Mouse (Mus musculus): Measurements from ENCODE around the gene Grn. TPM values are rescaled to one million over a fixed set of nuclear protein-coding genes. Genes with fewer than 3 reads are reported as not detected.

The Grn gene
- polyA plus RNA-seq, 1 experiment from 2014 or later: 156 TPM

GRCm38 (mm10) chr11:102411704-102412103, 18.4 kb upstream of the Grn start:
- no peak overlapping the region for H3K27ac ChIP-seq
- WGBS: 7% methylated on average over 11 of the region's 11 CpGs
- peaks cover 4% of the 10 kb centered on the region; the same call in 1 of the 2 replicates for H3K4me1 ChIP-seq (replicated peaks)
- no peak overlapping the region for H3K9ac ChIP-seq
- ATAC-seq: no peak
- H3K4me2 ChIP-seq (replicated peaks): no peak overlapping the region
- H3K27me3 ChIP-seq (replicated peaks): no peaks in the 10 kb centered on the region
- H3K36me3 ChIP-seq: no peaks in the 10 kb centered on the region
- H3K9me3 ChIP-seq: no peaks in the 10 kb centered on the region
- no peak overlapping the region for H3K4me3 ChIP-seq (replicated peaks)

GRCm38 (mm10) chr11:102413059-102413458, 17.1 kb upstream of the Grn start:
- no peak overlapping the region for H3K4me3 ChIP-seq (replicated peaks)
- WGBS: 80% methylated on average over 8 of the region's 8 CpGs

GRCm38 (mm10) chr11:102415034-102415802, 14.9 kb upstream of the Grn start:
- Histone ChIP-seq H3K9ac (no peak overlapping the region), H3K36me3 (no peaks in the 10 kb centered on the region), H3K4me3 (replicated peaks) (no peak overlapping the region), H3K27me3 (replicated peaks) (no peaks in the 10 kb centered on the region), H3K4me1 (replicated peaks) (no peaks in the 10 kb centered on the region; the same call in 1 of the 2 replicates), H3K9me3 (no peaks in the 10 kb centered on the region), H3K4me2 (replicated peaks) (no peak overlapping the region), H3K27ac (no peak overlapping the region)
- no peak for ATAC-seq
- WGBS: 66% methylated on average over 10 of the region's 10 CpGs

More at GRCm38 (mm10) chr11:102413059-102413458, 17.1 kb upstream of the Grn start:
- Histone ChIP-seq H3K4me2 (replicated peaks) (no peak overlapping the region), H3K4me1 (replicated peaks) (peaks cover 4% of the 10 kb centered on the region; the same call in 1 of the 2 replicates), H3K9ac (no peak overlapping the region), H3K27ac (no peak overlapping the region), H3K36me3 (no peaks in the 10 kb centered on the region), H3K9me3 (no peaks in the 10 kb centered on the region), H3K27me3 (replicated peaks) (no peaks in the 10 kb centered on the region)
- no peak for ATAC-seq

DNA sequence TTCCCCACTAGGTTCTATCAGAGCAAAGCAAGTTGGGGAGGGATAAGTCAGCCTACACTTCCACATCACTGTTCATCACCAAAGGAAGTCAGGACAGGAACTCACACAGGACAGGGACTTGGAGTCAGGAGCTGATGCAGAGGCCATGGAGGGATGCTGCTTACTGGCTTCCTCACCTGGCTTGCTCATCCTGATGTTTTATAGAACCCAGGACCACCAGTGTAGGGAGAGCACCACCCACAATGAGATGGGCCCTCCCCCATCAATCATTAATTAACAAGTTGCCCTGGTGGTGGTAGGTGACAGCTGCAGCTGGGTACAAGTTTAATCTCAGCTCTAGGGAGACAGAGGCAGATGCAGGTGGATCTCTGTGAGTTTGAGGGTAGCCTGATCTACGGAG, 13.0 kb upstream of the Grn start:
- H3K9me3 ChIP-seq: no peaks in the 10 kb centered on the region
- no peaks in the 10 kb centered on the region for H3K4me1 ChIP-seq (replicated peaks)
- 74% methylated on average over 1 of the region's 1 CpGs for WGBS
- no peak overlapping the region for H3K27ac ChIP-seq
- ATAC-seq: no peak
- no peaks in the 10 kb centered on the region for H3K27me3 ChIP-seq (replicated peaks)
- no peak overlapping the region for H3K9ac ChIP-seq
- H3K36me3 ChIP-seq: no peaks in the 10 kb centered on the region
- H3K4me2 ChIP-seq (replicated peaks): no peak overlapping the region
- H3K4me3 ChIP-seq (replicated peaks): no peak overlapping the region

GRCm38 (mm10) chr11:102418887-102419286, 11.2 kb upstream of the Grn start:
- no peaks in the 10 kb centered on the region for H3K36me3 ChIP-seq
- H3K27me3 ChIP-seq (replicated peaks): no peaks in the 10 kb centered on the region
- no peak overlapping the region for H3K4me2 ChIP-seq (replicated peaks)
- ATAC-seq: no peak
- no peak overlapping the region for H3K9ac ChIP-seq
- no peak overlapping the region for H3K4me3 ChIP-seq (replicated peaks)
- no peak overlapping the region for H3K27ac ChIP-seq
- no peaks in the 10 kb centered on the region for H3K4me1 ChIP-seq (replicated peaks)
- no peaks in the 10 kb centered on the region for H3K9me3 ChIP-seq

DNA sequence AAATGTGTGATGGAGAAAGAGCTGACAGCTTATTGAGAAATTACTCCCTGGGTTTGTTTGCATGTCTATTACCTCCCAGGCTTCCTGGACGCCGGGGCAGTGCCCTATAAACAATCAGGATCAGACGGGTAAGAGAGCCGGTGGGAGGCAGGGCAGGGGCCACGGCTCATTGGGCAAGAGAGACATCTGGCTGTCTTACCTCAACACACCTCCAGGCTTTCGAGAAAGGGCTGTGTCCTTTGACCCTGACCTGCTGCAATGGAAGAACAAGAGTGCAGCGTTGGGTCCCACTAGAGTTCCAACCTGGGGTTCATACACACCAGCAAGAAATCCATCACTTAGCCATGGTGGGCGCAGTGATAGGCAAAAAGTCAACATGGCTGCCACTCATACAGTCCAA, 8.6 kb upstream of the Grn start:
- ATAC-seq: no peak
- WGBS: 51% methylated on average over 8 of the region's 8 CpGs
- H3K9me3 ChIP-seq: no peaks in the 10 kb centered on the region
- no peak overlapping the region for H3K9ac ChIP-seq
- no peak overlapping the region for H3K4me2 ChIP-seq (replicated peaks)
- H3K36me3 ChIP-seq: no peaks in the 10 kb centered on the region
- no peaks in the 10 kb centered on the region for H3K27me3 ChIP-seq (replicated peaks)
- H3K4me3 ChIP-seq (replicated peaks): no peak overlapping the region
- H3K4me1 ChIP-seq (replicated peaks): no peaks in the 10 kb centered on the region
- H3K27ac ChIP-seq: no peak overlapping the region

DNA sequence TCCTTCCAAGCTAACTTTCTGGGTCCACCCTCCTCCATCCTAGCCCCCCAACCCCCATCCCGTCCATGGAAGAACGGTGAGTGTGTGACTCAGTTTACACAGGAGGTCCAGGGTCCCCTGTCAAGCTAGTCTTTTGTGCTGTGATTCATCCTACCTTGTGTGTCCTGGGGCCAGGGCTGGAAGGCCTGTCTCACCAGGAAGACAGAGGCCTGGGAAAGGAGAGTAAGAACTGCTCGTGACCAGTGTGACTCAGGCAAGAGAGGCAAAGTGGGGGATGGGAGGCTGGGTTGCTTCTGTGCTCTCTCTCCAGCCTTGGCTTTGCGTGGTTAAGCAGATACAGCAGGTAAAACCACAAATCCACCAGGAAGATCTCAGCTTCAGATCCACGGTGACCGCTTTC, 5.4 kb upstream of the Grn start:
- H3K27ac ChIP-seq: no peak overlapping the region

DNA sequence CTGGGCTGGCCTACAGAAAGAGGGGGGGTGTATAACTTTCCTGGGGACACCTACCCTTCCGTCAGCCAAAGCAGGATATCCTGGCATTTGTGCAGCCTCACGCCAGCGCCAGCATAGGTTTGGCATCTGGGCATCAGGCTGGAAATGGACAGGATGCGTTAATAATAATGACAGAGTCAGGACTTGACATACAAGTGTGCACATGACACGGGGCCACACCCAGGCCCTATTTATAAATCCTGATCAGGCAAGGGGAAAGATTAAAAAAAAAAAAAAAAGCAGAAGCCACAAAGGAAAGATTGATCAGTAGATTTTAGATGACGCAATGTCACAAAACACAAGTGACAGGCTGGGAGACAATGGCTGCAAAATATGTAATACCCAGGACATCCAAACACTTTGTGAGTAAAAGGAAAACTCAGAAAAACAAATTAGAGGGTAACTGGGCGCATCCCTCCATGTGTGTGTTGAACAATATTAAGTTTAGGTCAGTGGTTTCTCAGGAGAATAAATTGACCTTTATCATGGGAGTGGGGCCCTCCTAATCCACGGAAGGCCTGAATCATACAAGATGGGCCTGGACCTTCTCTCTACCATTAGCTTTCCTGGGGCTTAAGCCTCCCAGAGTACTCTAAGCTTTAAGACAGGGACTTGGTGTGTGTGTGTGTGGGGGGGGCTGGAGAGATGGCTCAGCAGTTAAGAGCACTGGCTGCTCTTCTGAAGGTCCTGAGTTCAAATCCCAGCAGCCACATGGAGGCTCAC, 4.4 kb upstream of the Grn start:
- H3K9ac ChIP-seq: no peak overlapping the region
- no peak overlapping the region for H3K4me3 ChIP-seq (replicated peaks)
- H3K4me1 ChIP-seq (replicated peaks): peaks cover 7% of the 10 kb centered on the region; the same call in 1 of the 2 replicates
- no peak overlapping the region for H3K4me2 ChIP-seq (replicated peaks)
- no peaks in the 10 kb centered on the region for H3K27me3 ChIP-seq (replicated peaks)
- no peaks in the 10 kb centered on the region for H3K9me3 ChIP-seq
- no peak overlapping the region for H3K27ac ChIP-seq
- no peak for ATAC-seq
- H3K36me3 ChIP-seq: no peaks in the 10 kb centered on the region
- WGBS: 81% methylated on average over 8 of the region's 8 CpGs

More for the DNA sequence above, 5.4 kb upstream of the Grn start:
- no peaks in the 10 kb centered on the region for H3K27me3 ChIP-seq (replicated peaks)
- H3K9me3 ChIP-seq: no peaks in the 10 kb centered on the region
- H3K9ac ChIP-seq: no peak overlapping the region
- no peak overlapping the region for H3K4me3 ChIP-seq (replicated peaks)
- no peak for ATAC-seq
- no peaks in the 10 kb centered on the region for H3K36me3 ChIP-seq
- H3K4me2 ChIP-seq (replicated peaks): no peak overlapping the region
- 70% methylated on average over 6 of the region's 6 CpGs for WGBS
- peaks cover 5% of the 10 kb centered on the region; the same call in 1 of the 2 replicates for H3K4me1 ChIP-seq (replicated peaks)

DNA sequence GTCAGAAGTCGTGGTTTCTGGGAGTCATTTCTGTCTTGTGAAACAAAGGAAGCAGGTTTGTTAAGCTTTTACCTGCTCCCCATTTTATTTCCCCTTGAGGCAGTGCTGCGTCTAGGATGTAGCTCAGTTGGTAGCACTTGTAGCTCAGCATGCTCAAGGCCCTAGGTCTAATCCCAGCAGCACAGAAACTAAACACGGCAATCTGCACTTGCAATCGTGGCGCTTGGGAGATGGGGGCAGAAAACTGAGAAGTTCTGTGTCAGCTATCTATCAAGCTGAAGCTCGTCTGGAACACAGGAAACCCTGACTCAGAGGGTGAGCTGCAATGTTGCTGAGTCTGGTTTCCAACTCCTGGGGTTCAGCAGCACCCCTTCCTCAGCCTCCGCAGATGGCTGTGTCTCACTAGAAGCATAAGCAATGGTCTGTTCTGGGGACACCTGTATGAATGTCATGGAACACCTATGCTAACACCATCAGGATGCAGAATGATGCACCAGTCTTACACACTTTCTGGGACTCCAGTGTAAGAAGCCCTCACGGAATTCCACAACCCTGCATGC, 1.1 kb upstream of the Grn start:
- peak overlapping the region; percentile 87 for H3K4me2 ChIP-seq (replicated peaks)
- H3K9me3 ChIP-seq: no peaks in the 10 kb centered on the region
- H3K36me3 ChIP-seq: no peaks in the 10 kb centered on the region
- ATAC-seq: no peak
- no peak overlapping the region for H3K27ac ChIP-seq
- no peak overlapping the region for H3K4me3 ChIP-seq (replicated peaks)
- no peaks in the 10 kb centered on the region for H3K27me3 ChIP-seq (replicated peaks)
- peaks cover 11% of the 10 kb centered on the region for H3K4me1 ChIP-seq (replicated peaks)
- H3K9ac ChIP-seq: peak overlapping the region; percentile 60; the same call in 1 of the 2 replicates
- 65% methylated on average over 8 of the region's 8 CpGs for WGBS

- Histone ChIP-seq H3K4me1 (replicated peaks) (peaks cover 11% of the 10 kb centered on the region), H3K4me2 (replicated peaks) (peak overlapping the region; percentile 87), H3K9ac (peak overlapping the region; percentile 60), H3K9me3 (no peaks in the 10 kb centered on the region), H3K4me3 (replicated peaks) (peak overlapping the region; percentile 74), H3K36me3 (0 out of 2 replicates have a peak, but pooled peaks cover under 1% of the 10 kb centered on the region), H3K27ac (no peak overlapping the region), H3K27me3 (replicated peaks) (no peaks in the 10 kb centered on the region)
- no peak for ATAC-seq
- WGBS: 44% methylated on average over 3 of the region's 3 CpGs
Measured at GRCm38 (mm10) chr11:102429551-102429950, 564 bp upstream of the Grn start.

DNA sequence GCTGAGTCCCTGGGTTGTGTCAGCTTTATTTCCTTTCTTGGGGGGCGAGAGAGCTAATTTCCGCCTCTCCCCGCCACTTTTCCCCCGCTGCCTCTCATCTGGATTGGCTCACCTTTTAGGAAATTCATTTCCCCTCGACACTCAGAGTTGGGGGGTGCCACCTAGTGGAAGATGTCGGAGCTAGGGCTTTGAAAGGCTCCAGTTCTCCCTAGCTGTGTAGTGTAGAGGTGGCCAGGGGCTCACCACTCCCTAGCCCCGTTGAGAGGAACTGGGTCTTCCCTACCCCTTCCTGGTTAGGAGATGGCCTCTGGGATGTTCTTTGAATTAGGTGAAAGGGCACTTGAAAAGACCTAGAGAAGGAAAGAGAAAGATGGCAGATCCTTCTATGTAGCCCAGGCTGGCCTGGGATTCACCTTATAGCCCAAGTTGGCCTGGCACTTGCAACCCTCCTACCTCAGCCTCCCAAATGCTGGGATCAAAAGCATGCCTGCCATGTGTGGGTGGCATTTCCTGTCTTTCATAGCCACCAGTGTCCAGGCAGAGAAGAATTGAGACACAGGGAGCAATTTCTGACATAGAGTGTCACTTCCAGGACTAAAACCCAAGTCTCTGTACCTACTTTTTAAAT, 1.0 kb downstream of the Grn start:
- H3K27me3 ChIP-seq (replicated peaks): no peaks in the 10 kb centered on the region
- peak overlapping the region; percentile 88 for H3K27ac ChIP-seq
- 0% methylated on average over 7 of the region's 7 CpGs for whole genome bisulfite sequencing
- no peaks in the 10 kb centered on the region for H3K9me3 ChIP-seq
- H3K36me3 ChIP-seq: peaks cover 15% of the 10 kb centered on the region; the same call in 1 of the 2 replicates
- peak overlapping the region; percentile 74 for H3K4me3 ChIP-seq (replicated peaks)
- peak overlapping the region; percentile 87 for H3K4me2 ChIP-seq (replicated peaks)
- peak overlapping the region; percentile 64 for H3K9ac ChIP-seq
- ATAC-seq: peak; percentile 32; the same call in 1 of the 2 replicates
- H3K4me1 ChIP-seq (replicated peaks): peaks cover 11% of the 10 kb centered on the region

GRCm38 (mm10) chr11:102431728-102432114, 1.6 kb downstream of the Grn start:
- Histone ChIP-seq H3K9me3 (no peaks in the 10 kb centered on the region), H3K4me3 (replicated peaks) (no peak overlapping the region), H3K9ac (no peak overlapping the region), H3K36me3 (peaks cover 15% of the 10 kb centered on the region; the same call in 1 of the 2 replicates), H3K27ac (no peak overlapping the region), H3K4me1 (replicated peaks) (peaks cover 11% of the 10 kb centered on the region), H3K27me3 (replicated peaks) (no peaks in the 10 kb centered on the region), H3K4me2 (replicated peaks) (peak overlapping the region; percentile 26; the same call in 1 of the 2 replicates)
- WGBS: 74% methylated on average over 3 of the region's 3 CpGs
- ATAC-seq: no peak
